Mouse (Mus musculus) E14TG2a.4 (cell line): ENCODE results near the gene Bet1.

Source experiments
- CTCF ChIP-seq: conservative IDR thresholded peaks from 2 replicates; pipeline ENCODE4 v1.5.1; 2014; ENCODE audit warnings: low read length
- NANOG ChIP-seq: IDR thresholded peaks from 2 replicates; pipeline ENCODE4 v1.6.1; 2014; ENCODE audit warnings: borderline replicate concordance, low read length, mixed read lengths
- POU5F1 ChIP-seq: IDR thresholded peaks from 2 replicates; pipeline ENCODE4 v1.6.1; 2014; ENCODE audit warnings: low read length, borderline replicate concordance

GRCm38 (mm10) chr6:4090423-4090822, 3.7 kb upstream of the Bet1 start:
- TF ChIP-seq CTCF, result no peak
- no peak for TF ChIP-seq POU5F1
- no peak for TF ChIP-seq NANOG
